Mouse (Mus musculus): ENCODE measurements at regions not wholly inside any gene's neighbourhood (a gene's known extent, or its start where the extent isn't known, plus 50 kb on each side); places are given as distances from the start of the nearest gene placed in this dataset.
"Not testable (repeated sequence)": the region's sequence is repeated elsewhere in the genome, so short reads cannot be mapped to it uniquely, and the experiment has no call there.

GRCm38 (mm10) chr1:12577027-12577703 lies 1163.3 kb downstream of the A830018L16Rik start:
- DNase-seq: no peak

GRCm38 (mm10) chr1:12577978-12578377 lies 1164.1 kb downstream of the A830018L16Rik start:
- DNase-seq: no peak

- peak; percentile 66 for DNase-seq
These were observed 1169.1 kb downstream of the A830018L16Rik start for GRCm38 (mm10) chr1:12583012-12583411.

GRCm38 (mm10) chr1:12586981-12587380 lies 1173.1 kb downstream of the A830018L16Rik start:
- DNase-seq: not testable (repeated sequence)

- DNase-seq: peak; percentile 76
These were observed 1198.2 kb downstream of the A830018L16Rik start for GRCm38 (mm10) chr1:12612102-12612501.

GRCm38 (mm10) chr1:12615303-12615702 lies 1201.4 kb downstream of the A830018L16Rik start:
- no peak for DNase-seq

GRCm38 (mm10) chr1:12615733-12616481 lies 1202.0 kb downstream of the A830018L16Rik start:
- no peak for DNase-seq

- DNase-seq: no peak
These were observed 1206.1 kb downstream of the A830018L16Rik start for GRCm38 (mm10) chr1:12619981-12620380.

- DNase-seq: no peak
These were observed 1206.9 kb downstream of the A830018L16Rik start for GRCm38 (mm10) chr1:12620825-12621224.

GRCm38 (mm10) chr1:12623158-12623557 lies 1209.3 kb downstream of the A830018L16Rik start:
- no peak for DNase-seq

- DNase-seq: no peak
These were observed 1219.1 kb downstream of the A830018L16Rik start for GRCm38 (mm10) chr1:12633049-12633448.

- no peak for DNase-seq
These were observed 1222.6 kb downstream of the A830018L16Rik start for GRCm38 (mm10) chr1:12636326-12637147.

GRCm38 (mm10) chr1:12640983-12641382 lies 1227.1 kb downstream of the A830018L16Rik start:
- DNase-seq: no peak
